Mouse (Mus musculus): ENCODE data around the gene Coasy. TPM values are rescaled to one million over a fixed set of nuclear protein-coding genes. Genes with fewer than 3 reads are reported as not detected.

The Coasy gene
- polyA plus RNA-seq, 1 experiment from 2014 or later: 31.4 TPM

DNA sequence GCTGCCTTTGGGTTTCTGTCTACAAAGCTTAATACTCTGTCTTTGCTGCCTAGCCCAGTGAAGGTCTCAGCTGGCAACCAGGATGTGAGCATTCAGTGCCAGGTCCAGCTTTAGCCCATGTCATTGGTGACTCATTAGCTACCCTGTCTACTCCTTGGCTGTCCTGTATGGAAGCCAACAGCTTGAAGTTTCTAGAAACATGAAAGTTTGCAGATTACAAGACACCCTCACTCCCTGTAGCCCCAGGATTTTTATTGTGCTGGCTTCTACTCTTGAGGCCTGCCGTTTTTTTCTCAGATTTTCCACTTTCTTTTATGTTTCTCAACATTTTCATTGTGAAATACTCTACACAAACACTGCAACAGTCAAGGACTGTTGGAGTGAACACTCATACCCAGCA, 7.6 kb downstream of the Coasy start:
- H3K27ac ChIP-seq (replicated peaks in 1 of 2; ENCODE audit: control insufficient read depth in 1 of 2, insufficient read depth in 1 of 2, low read depth in 2 of 2, low read length in 2 of 2): no peak overlapping the region
- ATAC-seq (ENCODE audit: insufficient number of reproducible peaks, insufficient read depth, low FRiP score, low read depth): no peak
- peaks cover 64% of the 10 kb centered on the region for H3K36me3 ChIP-seq (ENCODE audit: control insufficient read depth, insufficient read depth, low read length)
- no peak overlapping the region for H3K9ac ChIP-seq (ENCODE audit: low read length)
- no peaks in the 10 kb centered on the region for H3K9me3 ChIP-seq (ENCODE audit: control insufficient read depth, low read length)
- peaks cover 13 to 21% of the 10 kb centered on the region in 2 experiments for H3K4me1 ChIP-seq (ENCODE audit: control insufficient read depth in 2 of 2, insufficient read depth in 2 of 2, low read length in 2 of 2)
- no peak overlapping the region for H3K4me2 ChIP-seq (ENCODE audit: low read length)
- H3K4me3 ChIP-seq (ENCODE audit: control insufficient read depth in 1 of 2, insufficient read depth in 1 of 2, low read depth in 1 of 2, low read length in 2 of 2): no peak overlapping the region
- no peaks in the 10 kb centered on the region for H3K27me3 ChIP-seq (ENCODE audit: control insufficient read depth, insufficient read depth, low read length)
- 88% methylated on average over 1 of the region's 1 CpGs for WGBS

DNA sequence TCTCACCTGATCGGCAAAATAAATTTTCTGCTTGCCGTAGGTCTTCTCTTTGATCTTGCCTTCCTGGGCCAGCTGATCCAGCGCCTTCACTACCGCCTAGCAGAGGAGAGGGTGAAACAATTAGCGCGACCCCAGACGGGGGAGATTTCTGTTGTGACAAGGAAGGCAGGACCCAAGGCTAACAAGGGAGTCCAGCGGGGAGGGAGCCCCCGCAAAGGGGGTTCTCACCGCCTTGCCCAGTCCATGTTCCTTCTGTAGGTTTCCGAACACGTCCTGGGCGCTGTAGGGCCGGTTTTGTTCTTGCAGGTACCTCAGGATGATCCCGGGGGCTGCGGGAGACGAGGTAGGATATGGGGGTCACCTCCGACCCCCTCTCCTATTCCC, 12.6 kb downstream of the Coasy start:
- Histone ChIP-seq H3K27ac (replicated peaks in 1 of 2; ENCODE audit: control insufficient read depth in 1 of 2, insufficient read depth in 1 of 2, low read depth in 2 of 2, low read length in 2 of 2) (peak overlapping the region in 1 of 2 experiments; percentile 99; a peak in 1 of 4 replicates), H3K4me2 (ENCODE audit: low read length) (peak overlapping the region; percentile 91), H3K4me3 (ENCODE audit: control insufficient read depth in 1 of 2, insufficient read depth in 1 of 2, low read depth in 1 of 2, low read length in 2 of 2) (peak overlapping the region; percentile 57 to 73), H3K27me3 (ENCODE audit: control insufficient read depth, insufficient read depth, low read length) (no peaks in the 10 kb centered on the region), H3K9ac (ENCODE audit: low read length) (peak overlapping the region; percentile 90), H3K36me3 (ENCODE audit: control insufficient read depth, insufficient read depth, low read length) (peaks cover 75% of the 10 kb centered on the region), H3K4me1 (ENCODE audit: control insufficient read depth in 2 of 2, insufficient read depth in 2 of 2, low read length in 2 of 2) (peaks cover 5 to 7% of the 10 kb centered on the region in 2 experiments; a peak in 3 of 4 replicates), H3K9me3 (ENCODE audit: control insufficient read depth, low read length) (no peaks in the 10 kb centered on the region)
- ATAC-seq (ENCODE audit: insufficient number of reproducible peaks, insufficient read depth, low FRiP score, low read depth): no peak
- under 1% methylated on average over 18 of the region's 18 CpGs for WGBS

DNA sequence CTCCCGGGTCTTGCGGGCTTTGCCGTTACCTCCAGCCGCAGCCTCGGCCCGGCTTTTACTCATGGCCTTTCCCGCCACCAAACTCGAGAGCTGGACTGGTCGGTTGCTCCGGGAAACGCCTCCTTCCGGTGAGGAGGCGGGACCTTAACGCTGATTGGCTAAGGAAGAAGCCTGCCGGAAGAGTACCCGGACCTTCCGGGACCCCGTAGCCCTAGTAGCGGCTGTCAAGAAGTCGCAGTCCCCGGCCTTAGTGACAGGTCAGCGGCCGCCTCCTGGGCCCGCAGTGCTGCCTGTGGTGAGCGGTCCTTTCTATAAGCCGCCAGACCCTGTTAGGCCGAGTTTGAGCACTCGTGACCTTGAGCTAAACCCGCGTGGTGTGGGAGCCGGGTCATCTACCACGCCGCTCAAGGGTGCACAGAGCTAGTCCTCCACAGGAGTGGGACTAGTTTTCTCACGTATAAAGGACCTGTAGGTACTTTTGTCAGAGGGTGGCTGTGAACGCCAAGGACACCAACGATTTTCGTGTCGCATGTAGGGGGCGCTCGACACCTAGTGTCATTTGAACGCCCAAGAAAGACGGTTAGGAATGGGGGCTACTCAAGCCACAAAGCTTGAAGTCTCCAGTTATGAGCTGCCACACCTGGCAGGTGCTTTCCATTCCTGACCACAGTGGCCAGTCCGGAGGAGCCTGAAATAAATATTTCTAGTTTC, 13.1 kb downstream of the Coasy start, which contains the start of gene Psmc3ip:
Psmc3ip (minus strand) TSS at position 123 of the 711 bp plus-strand sequence.
- under 1% methylated on average over 43 of the region's 43 CpGs for WGBS
- Histone ChIP-seq H3K4me2 (ENCODE audit: low read length) (peak within 1 kb of the TSS; percentile 91), H3K9ac (ENCODE audit: low read length) (peak within 1 kb of the TSS; percentile 90), H3K36me3 (ENCODE audit: control insufficient read depth, insufficient read depth, low read length) (peaks cover 75% of the 10 kb centered on the region), H3K4me1 (ENCODE audit: control insufficient read depth in 2 of 2, insufficient read depth in 2 of 2, low read length in 2 of 2) (peaks cover 5 to 7% of the 10 kb centered on the region in 2 experiments; a peak in 3 of 4 replicates), H3K9me3 (ENCODE audit: control insufficient read depth, low read length) (no peaks in the 10 kb centered on the region), H3K27me3 (ENCODE audit: control insufficient read depth, insufficient read depth, low read length) (no peaks in the 10 kb centered on the region), H3K27ac (replicated peaks in 1 of 2; ENCODE audit: control insufficient read depth in 1 of 2, insufficient read depth in 1 of 2, low read depth in 2 of 2, low read length in 2 of 2) (peak within 1 kb of the TSS; percentile 89 to 99), H3K4me3 (ENCODE audit: control insufficient read depth in 1 of 2, insufficient read depth in 1 of 2, low read depth in 1 of 2, low read length in 2 of 2) (peak within 1 kb of the TSS; percentile 57 to 73)
- peak; percentile 88 for ATAC-seq (ENCODE audit: insufficient number of reproducible peaks, insufficient read depth, low FRiP score, low read depth)

DNA sequence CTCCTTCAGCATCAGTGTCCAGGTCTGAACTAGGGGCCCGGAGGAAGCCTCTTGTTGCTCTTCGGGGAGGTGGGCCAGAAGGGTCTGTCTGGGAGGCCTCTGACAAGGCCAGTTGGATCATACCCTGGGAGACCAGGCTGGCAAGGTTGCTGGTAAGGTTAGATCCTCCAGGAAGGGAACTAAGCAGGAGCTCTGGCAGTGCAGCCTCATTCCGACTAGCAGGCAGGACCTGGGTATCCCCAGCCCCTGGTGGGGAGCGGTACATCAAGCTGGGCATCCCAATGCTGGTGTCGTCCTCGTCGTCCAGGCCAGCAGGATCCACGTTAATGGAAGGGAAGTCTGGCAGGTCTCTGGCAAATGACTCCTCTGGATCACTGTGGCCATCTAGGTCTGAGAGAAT, 15.9 kb downstream of the Coasy start:
- no peaks in the 10 kb centered on the region for H3K27me3 ChIP-seq (ENCODE audit: control insufficient read depth, insufficient read depth, low read length)
- H3K4me1 ChIP-seq (ENCODE audit: control insufficient read depth in 2 of 2, insufficient read depth in 2 of 2, low read length in 2 of 2): peaks cover 5 to 7% of the 10 kb centered on the region in 2 experiments; a peak in 3 of 4 replicates
- no peak overlapping the region for H3K27ac ChIP-seq (replicated peaks in 1 of 2; ENCODE audit: control insufficient read depth in 1 of 2, insufficient read depth in 1 of 2, low read depth in 2 of 2, low read length in 2 of 2)
- H3K4me3 ChIP-seq (ENCODE audit: control insufficient read depth in 1 of 2, insufficient read depth in 1 of 2, low read depth in 1 of 2, low read length in 2 of 2): no peak overlapping the region
- ATAC-seq (ENCODE audit: insufficient number of reproducible peaks, insufficient read depth, low FRiP score, low read depth): no peak
- WGBS: 91% methylated on average over 8 of the region's 8 CpGs
- H3K36me3 ChIP-seq (ENCODE audit: control insufficient read depth, insufficient read depth, low read length): peaks cover 75% of the 10 kb centered on the region
- H3K9ac ChIP-seq (ENCODE audit: low read length): no peak overlapping the region
- H3K4me2 ChIP-seq (ENCODE audit: low read length): no peak overlapping the region
- H3K9me3 ChIP-seq (ENCODE audit: control insufficient read depth, low read length): no peaks in the 10 kb centered on the region

DNA sequence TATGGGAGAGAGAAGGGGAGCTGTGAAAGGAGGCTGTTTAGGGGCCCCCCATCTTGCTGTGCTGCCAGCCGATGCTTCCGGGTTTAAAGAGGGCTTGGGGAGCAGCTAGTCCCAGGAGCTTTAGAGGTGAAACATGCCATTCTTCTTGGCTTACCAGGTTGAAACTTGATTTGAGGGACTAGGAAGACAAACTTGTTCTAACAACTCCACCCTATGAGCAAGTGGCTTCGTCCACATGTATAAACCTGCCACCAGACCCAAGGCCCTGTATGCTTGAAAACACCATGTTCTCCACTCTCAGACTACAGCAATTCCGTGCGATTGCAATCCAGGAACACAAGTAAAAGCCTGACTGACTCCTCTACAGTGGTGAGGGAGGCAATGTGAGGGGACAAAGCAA, 20.6 kb downstream of the Coasy start:
- H3K4me3 ChIP-seq (ENCODE audit: control insufficient read depth in 1 of 2, insufficient read depth in 1 of 2, low read depth in 1 of 2, low read length in 2 of 2): no peak overlapping the region
- no peak overlapping the region for H3K9ac ChIP-seq (ENCODE audit: low read length)
- no peaks in the 10 kb centered on the region for H3K27me3 ChIP-seq (ENCODE audit: control insufficient read depth, insufficient read depth, low read length)
- H3K27ac ChIP-seq (replicated peaks in 1 of 2; ENCODE audit: control insufficient read depth in 1 of 2, insufficient read depth in 1 of 2, low read depth in 2 of 2, low read length in 2 of 2): no peak overlapping the region
- WGBS: 91% methylated on average over 5 of the region's 5 CpGs
- ATAC-seq (ENCODE audit: insufficient number of reproducible peaks, insufficient read depth, low FRiP score, low read depth): no peak
- no peaks in the 10 kb centered on the region for H3K4me1 ChIP-seq (ENCODE audit: control insufficient read depth in 2 of 2, insufficient read depth in 2 of 2, low read length in 2 of 2)
- H3K9me3 ChIP-seq (ENCODE audit: control insufficient read depth, low read length): no peaks in the 10 kb centered on the region
- H3K4me2 ChIP-seq (ENCODE audit: low read length): no peak overlapping the region
- H3K36me3 ChIP-seq (ENCODE audit: control insufficient read depth, insufficient read depth, low read length): peaks cover 85% of the 10 kb centered on the region

DNA sequence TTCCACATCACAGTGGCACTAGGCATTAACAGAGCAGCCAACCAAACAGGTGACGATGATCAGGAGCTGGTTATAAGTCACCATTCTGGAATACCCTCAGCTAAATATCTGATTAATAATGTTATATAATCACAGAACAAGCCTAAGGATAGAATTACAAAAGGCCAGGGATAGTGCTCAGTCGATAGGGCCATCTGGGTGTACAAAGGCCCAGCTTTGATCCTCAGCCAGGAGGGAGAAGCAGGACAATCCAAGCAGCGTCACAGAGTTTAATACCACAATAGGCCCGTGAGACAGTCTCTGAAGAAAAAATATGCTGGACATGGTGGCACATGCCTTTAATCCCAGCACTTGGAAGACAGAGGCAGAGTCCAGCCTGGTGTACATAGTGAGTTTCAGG, 27.0 kb downstream of the Coasy start:
- Histone ChIP-seq H3K27me3 (ENCODE audit: control insufficient read depth, insufficient read depth, low read length) (no peaks in the 10 kb centered on the region), H3K9ac (ENCODE audit: low read length) (no peak overlapping the region), H3K4me1 (ENCODE audit: control insufficient read depth in 2 of 2, insufficient read depth in 2 of 2, low read length in 2 of 2) (peaks cover 0 to 3% of the 10 kb centered on the region in 2 experiments; a peak in 1 of 4 replicates), H3K4me2 (ENCODE audit: low read length) (no peak overlapping the region), H3K9me3 (ENCODE audit: control insufficient read depth, low read length) (peaks cover 3% of the 10 kb centered on the region; the same call in 1 of the 2 replicates), H3K27ac (replicated peaks in 1 of 2; ENCODE audit: control insufficient read depth in 1 of 2, insufficient read depth in 1 of 2, low read depth in 2 of 2, low read length in 2 of 2) (no peak overlapping the region), H3K4me3 (ENCODE audit: control insufficient read depth in 1 of 2, insufficient read depth in 1 of 2, low read depth in 1 of 2, low read length in 2 of 2) (no peak overlapping the region), H3K36me3 (ENCODE audit: control insufficient read depth, insufficient read depth, low read length) (peaks cover 22% of the 10 kb centered on the region)
- ATAC-seq (ENCODE audit: insufficient number of reproducible peaks, insufficient read depth, low FRiP score, low read depth): no peak
- 82% methylated on average over 4 of the region's 4 CpGs for WGBS

DNA sequence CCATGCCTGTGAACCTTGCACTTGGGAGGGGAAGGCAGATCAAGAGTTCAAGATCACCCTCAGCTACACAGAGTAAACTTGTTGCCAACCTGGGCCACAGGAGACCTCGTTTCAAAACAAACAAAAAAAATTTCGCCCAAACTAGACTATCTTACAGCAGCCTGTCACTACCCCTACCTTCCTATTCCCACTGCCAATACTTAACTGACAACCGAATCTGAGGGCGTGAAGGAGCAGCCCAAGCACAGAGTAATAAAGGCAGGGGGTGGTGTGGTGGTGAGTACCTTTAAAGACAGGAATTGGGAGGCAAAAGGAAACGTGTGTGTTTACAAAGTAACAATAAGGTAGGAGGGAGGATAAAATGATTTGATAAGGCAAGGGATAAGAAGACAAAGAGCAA, 28.3 kb downstream of the Coasy start:
- H3K9me3 ChIP-seq (ENCODE audit: control insufficient read depth, low read length): peaks cover 3% of the 10 kb centered on the region; the same call in 1 of the 2 replicates
- H3K4me2 ChIP-seq (ENCODE audit: low read length): no peak overlapping the region
- H3K4me1 ChIP-seq (ENCODE audit: control insufficient read depth in 2 of 2, insufficient read depth in 2 of 2, low read length in 2 of 2): peaks cover 0 to 7% of the 10 kb centered on the region in 2 experiments; a peak in 1 of 4 replicates
- H3K27me3 ChIP-seq (ENCODE audit: control insufficient read depth, insufficient read depth, low read length): no peaks in the 10 kb centered on the region
- H3K4me3 ChIP-seq (ENCODE audit: control insufficient read depth in 1 of 2, insufficient read depth in 1 of 2, low read depth in 1 of 2, low read length in 2 of 2): no peak overlapping the region
- ATAC-seq (ENCODE audit: insufficient number of reproducible peaks, insufficient read depth, low FRiP score, low read depth): no peak
- H3K36me3 ChIP-seq (ENCODE audit: control insufficient read depth, insufficient read depth, low read length): peaks cover 8% of the 10 kb centered on the region
- H3K27ac ChIP-seq (replicated peaks in 1 of 2; ENCODE audit: control insufficient read depth in 1 of 2, insufficient read depth in 1 of 2, low read depth in 2 of 2, low read length in 2 of 2): no peak overlapping the region
- H3K9ac ChIP-seq (ENCODE audit: low read length): no peak overlapping the region
- WGBS: 58% methylated on average over 5 of the region's 5 CpGs
